Mouse (Mus musculus) heart, embryonic 14.5 days (tissue): ENCODE measurements around the gene Lrrc7. TPM values are rescaled to one million over a fixed set of nuclear protein-coding genes. Genes with fewer than 3 reads are reported as not detected.

ENCODE experiments used
- ATAC-seq: fragments of 200-750 bp; cut with Nextera tagmentation; 2 replicates; pipeline ENCODE4 v1.8.0; 2017; ENCODE audit warnings: low read depth, moderate TSS enrichment; ENCODE audit not compliant: insufficient number of reproducible peaks, insufficient read depth, low FRiP score
- H3K27ac ChIP-seq, 2 experiments: fragments of 200-500 bp in 1 of 2; fragments of 300-500 bp in 1 of 2; sonication (generic) in 1 of 2; replicated peaks in 1 of 2; 2 replicates each; pipeline ENCODE4 v1.5.1; 2012 to 2014; ENCODE audit warnings: low read depth in 2 of 2, low read length in 2 of 2, control low read depth in 1 of 2, mild to moderate bottlenecking in 1 of 2, mixed read lengths in 1 of 2; ENCODE audit not compliant: control insufficient read depth in 1 of 2, insufficient read depth in 1 of 2
- H3K27me3 ChIP-seq: fragments of 300-500 bp; sonication (generic); 2 replicates; pipeline ENCODE4 v1.6.1; 2014; ENCODE audit warnings: mild to moderate bottlenecking, low read length, control low read depth; ENCODE audit not compliant: control insufficient read depth, insufficient read depth
- H3K36me3 ChIP-seq: fragments of 300-500 bp; sonication (generic); 2 replicates; pipeline ENCODE4 v1.6.1; 2014; ENCODE audit warnings: mild to moderate bottlenecking, control low read depth, low read length, mixed read lengths; ENCODE audit not compliant: control insufficient read depth, insufficient read depth
- H3K4me1 ChIP-seq, 2 experiments: fragments of 200-500 bp in 1 of 2; fragments of 300-500 bp in 1 of 2; sonication (generic) in 1 of 2; 2 replicates each; pipeline ENCODE4 v1.6.1; 2012 to 2014; ENCODE audit warnings: low read length in 2 of 2, control low read depth in 1 of 2, mixed read lengths in 1 of 2; ENCODE audit not compliant: control insufficient read depth in 2 of 2, insufficient read depth in 2 of 2
- H3K4me2 ChIP-seq: fragments of 300-500 bp; sonication (generic); 2 replicates; pipeline ENCODE4 v1.6.1; 2014; ENCODE audit warnings: mild to moderate bottlenecking, low read length
- H3K4me3 ChIP-seq, 2 experiments: fragments of 200-500 bp in 1 of 2; fragments of 300-500 bp in 1 of 2; sonication (generic) in 1 of 2; 2 replicates each; pipeline ENCODE4 v1.5.1; 2012 to 2014; ENCODE audit warnings: low read length in 2 of 2, mild to moderate bottlenecking in 2 of 2, control low read depth in 1 of 2, low read depth in 1 of 2, moderate library complexity in 1 of 2; ENCODE audit not compliant: control insufficient read depth in 1 of 2, insufficient read depth in 1 of 2
- H3K9ac ChIP-seq: fragments of 300-500 bp; sonication (generic); 2 replicates; pipeline ENCODE4 v1.6.1; 2014; ENCODE audit warnings: mild to moderate bottlenecking, low read length
- H3K9me3 ChIP-seq: fragments of 300-500 bp; sonication (generic); 2 replicates; pipeline ENCODE4 v1.6.1; 2016; ENCODE audit warnings: low read length, control low read depth; ENCODE audit not compliant: control insufficient read depth
- WGBS: fragments of 180-500 bp; shearing (Covaris S2); extraction: QIAGEN DNeasy Blood & Tissue Kit; methylation state at CpG from one replicate; pipeline ENCODE4 v1.1.7; 2014; 5-methylcytosine and 5-hydroxymethylcytosine counted together
- polyA plus RNA-seq: library from polyadenylated mRNA; unstranded; fragments of >200 nt; fragmentation: Nextera tagmentation; extraction: Ambion mirVana; gene quantifications from 2 replicates; pipeline ENCODE4 v1.2.1, GENCODE M21; 2014

Lrrc7 gene
- polyA plus RNA-seq, 1 experiment from 2014 or later = 0.14 TPM

GRCm38 (mm10) chr3:158362091-158362490 is 199.9 kb downstream of the Lrrc7 start:
- H3K4me3 ChIP-seq = no peak overlapping the region
- no peaks in the 10 kb centered on the region for H3K4me1 ChIP-seq
- no peak overlapping the region for H3K27ac ChIP-seq
- WGBS = 92% methylated on average over 2 of the region's 2 CpGs
- no peaks in the 10 kb centered on the region for H3K27me3 ChIP-seq
- no peak overlapping the region for H3K9ac ChIP-seq
- no peaks in the 10 kb centered on the region for H3K9me3 ChIP-seq
- no peak for ATAC-seq
- H3K4me2 ChIP-seq = no peak overlapping the region
- H3K36me3 ChIP-seq = no peaks in the 10 kb centered on the region

- Histone ChIP-seq H3K4me2 (no peak overlapping the region), H3K36me3 (no peaks in the 10 kb centered on the region), H3K9ac (no peak overlapping the region), H3K27ac (no peak overlapping the region), H3K4me1 (no peaks in the 10 kb centered on the region), H3K4me3 (no peak overlapping the region), H3K9me3 (no peaks in the 10 kb centered on the region), H3K27me3 (no peaks in the 10 kb centered on the region)
- ATAC-seq = no peak
- WGBS = 79% methylated on average over 1 of the region's 1 CpGs
Measured at GRCm38 (mm10) chr3:158356706-158357105, 205.3 kb downstream of the Lrrc7 start.

GRCm38 (mm10) chr3:158356194-158356593 is 205.8 kb downstream of the Lrrc7 start:
- Histone ChIP-seq H3K9me3 (no peaks in the 10 kb centered on the region), H3K27ac (no peak overlapping the region), H3K27me3 (no peaks in the 10 kb centered on the region), H3K9ac (no peak overlapping the region), H3K4me1 (no peaks in the 10 kb centered on the region), H3K4me2 (no peak overlapping the region), H3K4me3 (no peak overlapping the region), H3K36me3 (no peaks in the 10 kb centered on the region)
- no peak for ATAC-seq
- WGBS = 74% methylated on average over 4 of the region's 4 CpGs

GRCm38 (mm10) chr3:158340808-158341207 is 221.2 kb downstream of the Lrrc7 start:
- H3K4me1 ChIP-seq = no peaks in the 10 kb centered on the region

GRCm38 (mm10) chr3:158330085-158330484 is 231.9 kb downstream of the Lrrc7 start:
- ATAC-seq = no peak
- Histone ChIP-seq H3K27ac (no peak overlapping the region), H3K9me3 (no peaks in the 10 kb centered on the region), H3K36me3 (no peaks in the 10 kb centered on the region), H3K4me2 (no peak overlapping the region), H3K4me3 (no peak overlapping the region), H3K27me3 (no peaks in the 10 kb centered on the region), H3K9ac (no peak overlapping the region), H3K4me1 (no peaks in the 10 kb centered on the region)

More at GRCm38 (mm10) chr3:158340808-158341207, 221.2 kb downstream of the Lrrc7 start:
- Histone ChIP-seq H3K27me3 (no peaks in the 10 kb centered on the region), H3K27ac (no peak overlapping the region), H3K9ac (no peak overlapping the region), H3K4me2 (no peak overlapping the region), H3K9me3 (no peaks in the 10 kb centered on the region), H3K36me3 (no peaks in the 10 kb centered on the region), H3K4me3 (no peak overlapping the region)
- ATAC-seq = no peak

GRCm38 (mm10) chr3:158310391-158310790 is 251.6 kb downstream of the Lrrc7 start:
- no peaks in the 10 kb centered on the region for H3K9me3 ChIP-seq
- H3K9ac ChIP-seq = no peak overlapping the region
- 46% methylated on average over 2 of the region's 2 CpGs for WGBS
- H3K27ac ChIP-seq = no peak overlapping the region
- ATAC-seq = no peak
- no peak overlapping the region for H3K4me3 ChIP-seq
- no peaks in the 10 kb centered on the region for H3K4me1 ChIP-seq
- no peaks in the 10 kb centered on the region for H3K36me3 ChIP-seq
- no peaks in the 10 kb centered on the region for H3K27me3 ChIP-seq
- H3K4me2 ChIP-seq = no peak overlapping the region

- H3K27me3 ChIP-seq = no peaks in the 10 kb centered on the region
- no peak overlapping the region for H3K4me2 ChIP-seq
- no peaks in the 10 kb centered on the region for H3K36me3 ChIP-seq
- H3K27ac ChIP-seq = no peak overlapping the region
- no peaks in the 10 kb centered on the region for H3K4me1 ChIP-seq
- no peak overlapping the region for H3K9ac ChIP-seq
- no peak overlapping the region for H3K4me3 ChIP-seq
- no peaks in the 10 kb centered on the region for H3K9me3 ChIP-seq
- ATAC-seq = no peak
Measured at GRCm38 (mm10) chr3:158307415-158307814, 254.6 kb downstream of the Lrrc7 start.

GRCm38 (mm10) chr3:158298732-158299131 is 263.3 kb downstream of the Lrrc7 start:
- H3K27ac ChIP-seq = no peak overlapping the region
- no peaks in the 10 kb centered on the region for H3K36me3 ChIP-seq
- no peaks in the 10 kb centered on the region for H3K9me3 ChIP-seq
- no peak for ATAC-seq
- H3K4me3 ChIP-seq = no peak overlapping the region
- no peak overlapping the region for H3K9ac ChIP-seq
- H3K27me3 ChIP-seq = no peaks in the 10 kb centered on the region
- no peak overlapping the region for H3K4me2 ChIP-seq
- whole genome bisulfite sequencing = 78% methylated on average over 3 of the region's 3 CpGs
- H3K4me1 ChIP-seq = no peaks in the 10 kb centered on the region
